Mouse (Mus musculus): ENCODE measurements around the gene Cdc20b. TPM values are rescaled to one million over a fixed set of nuclear protein-coding genes. Genes with fewer than 3 reads are reported as not detected.

Gene Cdc20b
- polyA plus RNA-seq, 1 experiment = not detected

- 77% methylated on average over 3 of the region's 3 CpGs for WGBS
Measured at GRCm38 (mm10) chr13:113044876-113045275, 10.0 kb downstream of the Cdc20b start.

DNA sequence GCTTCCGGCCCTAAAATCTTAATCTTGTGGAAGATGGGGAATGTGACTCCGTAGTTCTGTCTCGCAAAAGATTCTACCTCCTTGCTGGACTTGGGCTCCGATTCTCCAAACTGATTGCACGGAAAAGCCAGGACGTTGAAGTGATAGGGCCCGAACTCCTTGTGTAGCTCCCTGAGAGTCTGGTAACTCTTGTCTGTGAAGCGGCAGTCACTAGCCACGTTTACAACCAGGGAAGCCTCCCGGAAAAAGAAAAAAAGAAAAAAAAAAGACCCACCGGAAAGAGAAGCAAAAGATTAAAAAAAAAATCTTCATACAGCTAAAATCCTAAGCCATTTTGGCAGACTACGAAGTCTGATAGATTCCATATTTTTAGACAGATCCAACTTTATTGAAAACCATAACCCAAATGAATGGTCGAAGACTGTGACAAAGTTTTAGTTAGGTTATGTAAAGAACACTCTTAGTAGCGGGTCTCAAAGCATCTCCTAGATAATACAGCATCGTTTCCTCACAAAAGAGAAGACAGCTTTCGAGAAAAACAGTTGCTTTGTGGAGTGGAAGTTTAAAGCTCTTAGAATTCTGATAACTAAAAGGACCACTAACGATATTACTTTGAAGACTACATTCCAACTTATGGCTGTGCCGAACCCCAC, 10.7 kb downstream of the Cdc20b start:
- Histone ChIP-seq H3K27ac (ENCODE audit: control insufficient read depth, insufficient read depth, low read depth, low read length, poor library complexity) (no peak overlapping the region), H3K4me1 (ENCODE audit: control insufficient read depth, insufficient read depth, low read length) (no peaks in the 10 kb centered on the region), H3K4me3 (replicated peaks; ENCODE audit: control insufficient read depth, low read depth, low read length) (no peak overlapping the region)
- no peak for TF ChIP-seq POLR2A (IDR thresholded peaks at IDR 0.05; ENCODE audit: borderline replicate concordance, control insufficient read depth, low read depth, low read length)
- 56% methylated on average over 18 of the region's 18 CpGs for WGBS

More at GRCm38 (mm10) chr13:113044876-113045275, 10.0 kb downstream of the Cdc20b start:
- no peaks in the 10 kb centered on the region for H3K4me1 ChIP-seq (ENCODE audit: control insufficient read depth, insufficient read depth, low read length)
- TF ChIP-seq CTCF (IDR thresholded peaks at IDR 0.05; ENCODE audit: control insufficient read depth, insufficient read depth, low read length) = no peak
- TF ChIP-seq POLR2A (IDR thresholded peaks at IDR 0.05; ENCODE audit: borderline replicate concordance, control insufficient read depth, low read depth, low read length) = no peak
- H3K4me3 ChIP-seq (replicated peaks; ENCODE audit: control insufficient read depth, low read depth, low read length) = no peak overlapping the region
- H3K27ac ChIP-seq (ENCODE audit: control insufficient read depth, insufficient read depth, low read depth, low read length, poor library complexity) = no peak overlapping the region

- 8% methylated on average over 21 of the region's 21 CpGs for WGBS
- Histone ChIP-seq H3K4me3 (replicated peaks; ENCODE audit: control insufficient read depth, low read depth, low read length) (no peak within 1 kb of the TSS), H3K27ac (ENCODE audit: control insufficient read depth, insufficient read depth, low read depth, low read length, poor library complexity) (no peak within 1 kb of the TSS), H3K4me1 (ENCODE audit: control insufficient read depth, insufficient read depth, low read length) (no peaks in the 10 kb centered on the region)
- no peak for TF ChIP-seq CTCF (IDR thresholded peaks at IDR 0.05; ENCODE audit: control insufficient read depth, insufficient read depth, low read length)
- no peak for TF ChIP-seq POLR2A (IDR thresholded peaks at IDR 0.05; ENCODE audit: borderline replicate concordance, control insufficient read depth, low read depth, low read length)
Measured at GRCm38 (mm10) chr13:113046211-113046883, 11.4 kb downstream of the Cdc20b start, which contains the start of gene Gpx8. TSS of gene Gpx8 (minus strand) at chr13:113046410.

GRCm38 (mm10) chr13:113047018-113047417, 12.1 kb downstream of the Cdc20b start:
- Histone ChIP-seq H3K27ac (ENCODE audit: control insufficient read depth, insufficient read depth, low read depth, low read length, poor library complexity) (no peak overlapping the region), H3K4me3 (replicated peaks; ENCODE audit: control insufficient read depth, low read depth, low read length) (no peak overlapping the region), H3K4me1 (ENCODE audit: control insufficient read depth, insufficient read depth, low read length) (no peaks in the 10 kb centered on the region)
- no peak for TF ChIP-seq POLR2A (IDR thresholded peaks at IDR 0.05; ENCODE audit: borderline replicate concordance, control insufficient read depth, low read depth, low read length)
- TF ChIP-seq CTCF (IDR thresholded peaks at IDR 0.05; ENCODE audit: control insufficient read depth, insufficient read depth, low read length) = no peak

DNA sequence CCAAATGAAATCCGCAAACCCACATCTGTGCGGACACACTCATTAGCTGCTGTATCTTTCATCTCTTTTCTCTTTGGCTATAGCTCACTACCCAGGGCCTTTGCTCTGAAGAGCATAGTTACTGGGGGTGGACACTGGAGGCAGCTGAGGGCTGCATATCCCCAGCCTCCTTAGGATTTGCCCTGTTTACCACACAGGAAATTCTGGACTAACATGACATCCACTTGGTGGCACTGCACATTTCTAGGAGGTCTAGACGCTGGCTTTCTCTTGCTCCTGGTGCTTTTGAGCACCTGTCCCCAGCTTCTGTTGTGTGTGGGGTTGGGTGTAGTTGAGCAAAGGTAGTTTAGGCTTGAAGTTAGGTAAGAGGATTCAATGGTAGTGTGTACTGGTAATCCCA, 12.7 kb downstream of the Cdc20b start:
- 77% methylated on average over 3 of the region's 3 CpGs for WGBS
- H3K4me3 ChIP-seq (replicated peaks; ENCODE audit: control insufficient read depth, low read depth, low read length) = no peak overlapping the region
- TF ChIP-seq POLR2A (IDR thresholded peaks at IDR 0.05; ENCODE audit: borderline replicate concordance, control insufficient read depth, low read depth, low read length) (no peak), CTCF (IDR thresholded peaks at IDR 0.05; ENCODE audit: control insufficient read depth, insufficient read depth, low read length) (no peak)
- no peak overlapping the region for H3K27ac ChIP-seq (ENCODE audit: control insufficient read depth, insufficient read depth, low read depth, low read length, poor library complexity)
- no peaks in the 10 kb centered on the region for H3K4me1 ChIP-seq (ENCODE audit: control insufficient read depth, insufficient read depth, low read length)

GRCm38 (mm10) chr13:113054230-113054629, 19.3 kb downstream of the Cdc20b start:
- H3K27ac ChIP-seq (ENCODE audit: control insufficient read depth, insufficient read depth, low read depth, low read length, poor library complexity) = no peak overlapping the region
- TF ChIP-seq CTCF (IDR thresholded peaks at IDR 0.05; ENCODE audit: control insufficient read depth, insufficient read depth, low read length) (no peak), POLR2A (IDR thresholded peaks at IDR 0.05; ENCODE audit: borderline replicate concordance, control insufficient read depth, low read depth, low read length) (no peak)
- 44% methylated on average over 8 of the region's 8 CpGs for WGBS
- H3K4me1 ChIP-seq (ENCODE audit: control insufficient read depth, insufficient read depth, low read length) = no peaks in the 10 kb centered on the region
- H3K4me3 ChIP-seq (replicated peaks; ENCODE audit: control insufficient read depth, low read depth, low read length) = no peak overlapping the region

GRCm38 (mm10) chr13:113055826-113056225, 20.9 kb downstream of the Cdc20b start:
- 61% methylated on average over 8 of the region's 8 CpGs for WGBS
- no peak overlapping the region for H3K4me3 ChIP-seq (replicated peaks; ENCODE audit: control insufficient read depth, low read depth, low read length)
- no peak overlapping the region for H3K27ac ChIP-seq (ENCODE audit: control insufficient read depth, insufficient read depth, low read depth, low read length, poor library complexity)
- no peaks in the 10 kb centered on the region for H3K4me1 ChIP-seq (ENCODE audit: control insufficient read depth, insufficient read depth, low read length)
- TF ChIP-seq CTCF (IDR thresholded peaks at IDR 0.05; ENCODE audit: control insufficient read depth, insufficient read depth, low read length) (no peak), POLR2A (IDR thresholded peaks at IDR 0.05; ENCODE audit: borderline replicate concordance, control insufficient read depth, low read depth, low read length) (no peak)

DNA sequence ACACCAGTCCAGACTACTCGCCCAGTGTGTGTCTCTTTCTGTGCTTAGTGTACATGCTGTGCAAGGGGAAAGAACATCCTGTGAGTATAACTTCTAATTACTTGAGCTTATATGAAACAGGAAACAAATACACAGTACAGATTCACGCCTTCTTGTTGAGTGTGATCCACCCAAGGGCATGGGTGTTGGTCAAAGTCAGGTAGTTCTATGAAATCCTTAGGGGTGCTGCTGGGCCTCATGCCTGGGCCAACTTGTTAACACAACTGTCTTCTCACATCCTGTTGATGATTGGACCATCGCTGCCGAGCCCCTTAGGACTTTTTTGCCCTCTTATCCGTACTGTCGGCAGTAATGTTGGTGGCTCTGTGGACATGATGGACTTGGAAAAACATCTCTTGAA, 26.8 kb downstream of the Cdc20b start:
- WGBS = 82% methylated on average over 6 of the region's 6 CpGs
- no peak overlapping the region for H3K4me3 ChIP-seq (replicated peaks; ENCODE audit: control insufficient read depth, low read depth, low read length)

More for the DNA sequence above, 26.8 kb downstream of the Cdc20b start:
- no peak overlapping the region for H3K27ac ChIP-seq (ENCODE audit: control insufficient read depth, insufficient read depth, low read depth, low read length, poor library complexity)
- TF ChIP-seq CTCF (IDR thresholded peaks at IDR 0.05; ENCODE audit: control insufficient read depth, insufficient read depth, low read length) (no peak), POLR2A (IDR thresholded peaks at IDR 0.05; ENCODE audit: borderline replicate concordance, control insufficient read depth, low read depth, low read length) (no peak)
- H3K4me1 ChIP-seq (ENCODE audit: control insufficient read depth, insufficient read depth, low read length) = no peaks in the 10 kb centered on the region
